Mouse (Mus musculus): Measurements from ENCODE around the gene Ormdl2. TPM values are rescaled to one million over a fixed set of nuclear protein-coding genes. Genes with fewer than 3 reads are reported as not detected.

The Ormdl2 gene
- polyA plus RNA-seq (2015; fragmentation: Nextera tagmentation; extraction: Ambion mirVana), result 126 and 132 TPM in 2 replicates

DNA sequence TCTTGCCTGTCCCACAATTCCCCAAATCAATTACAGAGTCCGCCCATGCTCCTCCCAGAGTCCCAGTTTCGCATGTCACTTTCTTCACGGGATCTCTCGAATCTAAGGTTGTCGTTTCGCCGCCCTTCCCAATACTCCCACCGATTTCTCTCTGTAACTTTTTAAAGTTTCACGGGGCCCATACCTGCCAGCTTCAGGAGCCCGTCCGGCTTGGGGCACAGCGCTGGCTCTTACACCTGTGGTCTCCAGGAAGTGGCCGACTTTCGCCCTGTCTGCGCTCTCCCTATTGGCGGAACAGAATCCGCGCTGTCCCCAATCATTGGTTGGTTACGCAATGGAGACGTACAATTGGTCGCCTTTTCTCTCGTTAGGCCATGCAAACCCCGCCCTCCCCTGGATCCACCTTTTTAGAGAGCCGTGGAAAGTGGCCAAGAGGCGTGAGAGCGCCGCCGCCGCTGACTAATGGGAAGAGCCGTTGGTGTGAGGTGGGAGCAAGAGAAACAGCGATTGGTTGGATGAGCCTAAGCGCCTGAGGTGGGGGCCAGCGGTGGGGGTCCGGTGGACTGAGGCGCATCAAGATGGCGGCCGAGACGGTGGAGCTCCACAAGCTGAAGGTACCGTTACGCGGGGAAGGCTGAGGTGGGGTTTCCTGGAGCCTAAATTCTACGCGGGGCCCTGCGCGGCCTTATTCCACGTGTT lies at the start of gene Ormdl2:
Gene Ormdl2 (minus strand): TSS at position 288 of the 699 bp plus-strand sequence.
- H3K4me3 ChIP-seq (ENCODE audit: low read length), result peak within 1 kb of the TSS; percentile 87
- H3K4me1 ChIP-seq (ENCODE audit: control insufficient read depth, insufficient read depth, low read length), result 0 out of 2 replicates have a peak, but pooled peaks cover 9% of the 10 kb centered on the region
- under 1% methylated on average over 46 of the region's 46 CpGs for WGBS
- ATAC-seq, result peak; percentile 100
- H3K9ac ChIP-seq (ENCODE audit: low read depth, low read length), result peak within 1 kb of the TSS; percentile 86
- no peaks in the 10 kb centered on the region for H3K9me3 ChIP-seq (ENCODE audit: control insufficient read depth, low read length)
- peak within 1 kb of the TSS; percentile 66 for H3K27ac ChIP-seq (ENCODE audit: low read length)
- no peaks in the 10 kb centered on the region for H3K27me3 ChIP-seq (replicated peaks; ENCODE audit: control insufficient read depth, insufficient read depth, low read length)
- H3K4me2 ChIP-seq (ENCODE audit: low read depth, low read length), result peak within 1 kb of the TSS; percentile 77
- H3K36me3 ChIP-seq (ENCODE audit: control insufficient read depth, insufficient read depth, low read length), result peaks cover 11% of the 10 kb centered on the region

GRCm38 (mm10) chr10:128870341-128870740 lies 48.9 kb upstream of the Ormdl2 start:
- Histone ChIP-seq H3K9me3 (ENCODE audit: control insufficient read depth, low read length) (no peaks in the 10 kb centered on the region), H3K4me2 (ENCODE audit: low read depth, low read length) (no peak overlapping the region), H3K4me1 (ENCODE audit: control insufficient read depth, insufficient read depth, low read length) (no peaks in the 10 kb centered on the region), H3K9ac (ENCODE audit: low read depth, low read length) (no peak overlapping the region), H3K27ac (ENCODE audit: low read length) (no peak overlapping the region), H3K27me3 (replicated peaks; ENCODE audit: control insufficient read depth, insufficient read depth, low read length) (no peaks in the 10 kb centered on the region), H3K4me3 (ENCODE audit: low read length) (no peak overlapping the region), H3K36me3 (ENCODE audit: control insufficient read depth, insufficient read depth, low read length) (peaks cover 5% of the 10 kb centered on the region; the same call in 1 of the 2 replicates)
- no peak for ATAC-seq
- 82% methylated on average over 3 of the region's 3 CpGs for WGBS

DNA sequence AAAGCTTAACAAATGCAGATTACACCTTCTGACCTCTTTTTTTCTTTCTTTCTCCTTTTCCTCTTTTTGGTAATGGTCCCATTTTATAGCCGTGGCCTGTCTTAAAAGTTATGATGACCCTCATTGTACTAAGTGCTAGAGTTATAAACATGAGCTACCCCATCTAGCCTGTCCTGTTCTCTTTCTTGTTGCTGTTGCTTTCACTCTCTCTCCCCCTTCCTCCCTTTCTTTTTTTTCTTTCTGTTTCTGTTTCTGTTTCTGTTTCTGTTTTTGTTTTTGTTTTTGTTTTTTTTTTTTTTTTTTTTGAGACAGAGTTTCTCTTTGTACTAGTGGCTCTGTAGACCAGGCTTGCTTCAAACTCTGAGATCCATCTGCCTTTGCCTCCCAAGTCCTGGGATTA lies 45.1 kb upstream of the Ormdl2 start:
- H3K4me1 ChIP-seq (ENCODE audit: control insufficient read depth, insufficient read depth, low read length), result no peaks in the 10 kb centered on the region
- H3K27ac ChIP-seq (ENCODE audit: low read length), result no peak overlapping the region
- WGBS, result 89% methylated on average over 1 of the region's 1 CpGs
- no peak overlapping the region for H3K4me2 ChIP-seq (ENCODE audit: low read depth, low read length)
- no peaks in the 10 kb centered on the region for H3K27me3 ChIP-seq (replicated peaks; ENCODE audit: control insufficient read depth, insufficient read depth, low read length)
- H3K9me3 ChIP-seq (ENCODE audit: control insufficient read depth, low read length), result no peaks in the 10 kb centered on the region
- ATAC-seq, result no peak
- H3K9ac ChIP-seq (ENCODE audit: low read depth, low read length), result no peak overlapping the region
- peaks cover 3% of the 10 kb centered on the region; the same call in 1 of the 2 replicates for H3K36me3 ChIP-seq (ENCODE audit: control insufficient read depth, insufficient read depth, low read length)
- H3K4me3 ChIP-seq (ENCODE audit: low read length), result no peak overlapping the region

DNA sequence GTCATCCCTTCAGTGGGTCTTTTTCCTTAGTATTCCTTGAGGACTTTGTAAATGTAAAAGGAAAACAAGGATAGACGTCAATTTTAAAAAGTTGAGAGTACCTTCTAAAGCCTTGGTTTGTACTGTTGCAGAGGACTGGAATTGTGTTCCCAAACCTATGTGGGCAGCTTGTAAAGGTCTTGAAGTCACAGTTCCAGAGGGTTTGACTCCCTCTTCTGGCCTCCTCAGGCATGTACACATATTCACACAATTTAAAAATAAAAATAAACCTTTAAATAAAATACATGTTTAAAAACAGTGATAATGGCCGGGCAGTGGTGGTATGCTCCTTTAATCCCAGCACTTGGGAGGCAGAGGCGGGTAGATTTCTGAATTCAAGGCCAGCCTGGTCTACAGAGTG lies 44.6 kb upstream of the Ormdl2 start:
- Histone ChIP-seq H3K27me3 (replicated peaks; ENCODE audit: control insufficient read depth, insufficient read depth, low read length) (no peaks in the 10 kb centered on the region), H3K4me3 (ENCODE audit: low read length) (no peak overlapping the region), H3K4me2 (ENCODE audit: low read depth, low read length) (no peak overlapping the region), H3K9ac (ENCODE audit: low read depth, low read length) (no peak overlapping the region), H3K4me1 (ENCODE audit: control insufficient read depth, insufficient read depth, low read length) (no peaks in the 10 kb centered on the region), H3K36me3 (ENCODE audit: control insufficient read depth, insufficient read depth, low read length) (peaks cover 3% of the 10 kb centered on the region; the same call in 1 of the 2 replicates), H3K27ac (ENCODE audit: low read length) (no peak overlapping the region), H3K9me3 (ENCODE audit: control insufficient read depth, low read length) (no peaks in the 10 kb centered on the region)
- WGBS, result 86% methylated on average over 3 of the region's 3 CpGs
- ATAC-seq, result no peak

GRCm38 (mm10) chr10:128861176-128861575 lies 39.7 kb upstream of the Ormdl2 start:
- Histone ChIP-seq H3K9me3 (ENCODE audit: control insufficient read depth, low read length) (no peaks in the 10 kb centered on the region), H3K4me2 (ENCODE audit: low read depth, low read length) (no peak overlapping the region), H3K27me3 (replicated peaks; ENCODE audit: control insufficient read depth, insufficient read depth, low read length) (no peaks in the 10 kb centered on the region), H3K4me3 (ENCODE audit: low read length) (no peak overlapping the region), H3K9ac (ENCODE audit: low read depth, low read length) (no peak overlapping the region), H3K36me3 (ENCODE audit: control insufficient read depth, insufficient read depth, low read length) (no peaks in the 10 kb centered on the region), H3K4me1 (ENCODE audit: control insufficient read depth, insufficient read depth, low read length) (no peaks in the 10 kb centered on the region), H3K27ac (ENCODE audit: low read length) (no peak overlapping the region)
- no peak for ATAC-seq

GRCm38 (mm10) chr10:128850339-128850738 lies 28.9 kb upstream of the Ormdl2 start:
- Histone ChIP-seq H3K4me1 (ENCODE audit: control insufficient read depth, insufficient read depth, low read length) (no peaks in the 10 kb centered on the region), H3K4me3 (ENCODE audit: low read length) (no peak overlapping the region), H3K4me2 (ENCODE audit: low read depth, low read length) (no peak overlapping the region), H3K27me3 (replicated peaks; ENCODE audit: control insufficient read depth, insufficient read depth, low read length) (no peaks in the 10 kb centered on the region), H3K9me3 (ENCODE audit: control insufficient read depth, low read length) (no peaks in the 10 kb centered on the region), H3K27ac (ENCODE audit: low read length) (no peak overlapping the region), H3K36me3 (ENCODE audit: control insufficient read depth, insufficient read depth, low read length) (no peaks in the 10 kb centered on the region), H3K9ac (ENCODE audit: low read depth, low read length) (no peak overlapping the region)
- 67% methylated on average over 3 of the region's 3 CpGs for WGBS
- ATAC-seq, result no peak

DNA sequence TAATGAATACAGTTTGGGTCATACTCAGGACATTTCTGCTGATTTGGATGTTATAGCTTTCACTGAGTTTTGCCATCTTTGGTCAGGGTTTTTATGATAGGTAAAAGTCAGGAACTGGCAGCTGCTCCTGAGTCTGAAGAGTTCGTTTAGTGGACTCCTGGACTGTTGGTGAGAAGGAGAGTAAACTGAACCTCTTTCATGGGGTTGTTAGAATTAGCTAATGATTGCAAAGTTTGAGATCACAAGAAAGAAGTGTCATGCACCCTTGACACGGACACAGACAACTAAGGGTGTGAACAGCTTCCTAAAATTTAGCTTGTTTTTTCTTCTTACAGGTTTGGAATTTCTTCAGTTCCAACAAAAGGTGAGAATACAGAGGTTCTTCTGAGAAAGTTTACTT lies 27.0 kb upstream of the Ormdl2 start:
- Histone ChIP-seq H3K27ac (ENCODE audit: low read length) (no peak overlapping the region), H3K36me3 (ENCODE audit: control insufficient read depth, insufficient read depth, low read length) (0 out of 2 replicates have a peak, but pooled peaks cover under 1% of the 10 kb centered on the region), H3K4me3 (ENCODE audit: low read length) (no peak overlapping the region), H3K27me3 (replicated peaks; ENCODE audit: control insufficient read depth, insufficient read depth, low read length) (no peaks in the 10 kb centered on the region), H3K4me2 (ENCODE audit: low read depth, low read length) (no peak overlapping the region), H3K4me1 (ENCODE audit: control insufficient read depth, insufficient read depth, low read length) (no peaks in the 10 kb centered on the region), H3K9me3 (ENCODE audit: control insufficient read depth, low read length) (no peaks in the 10 kb centered on the region), H3K9ac (ENCODE audit: low read depth, low read length) (no peak overlapping the region)
- ATAC-seq, result no peak
- 55% methylated on average over 2 of the region's 2 CpGs for WGBS

- no peak overlapping the region for H3K4me2 ChIP-seq (ENCODE audit: low read depth, low read length)
- H3K9ac ChIP-seq (ENCODE audit: low read depth, low read length), result no peak overlapping the region
- H3K27ac ChIP-seq (ENCODE audit: low read length), result no peak overlapping the region
- no peaks in the 10 kb centered on the region for H3K27me3 ChIP-seq (replicated peaks; ENCODE audit: control insufficient read depth, insufficient read depth, low read length)
- ATAC-seq, result no peak
- WGBS, result 91% methylated on average over 4 of the region's 4 CpGs
- peaks cover 2% of the 10 kb centered on the region; the same call in 1 of the 2 replicates for H3K36me3 ChIP-seq (ENCODE audit: control insufficient read depth, insufficient read depth, low read length)
- H3K4me1 ChIP-seq (ENCODE audit: control insufficient read depth, insufficient read depth, low read length), result no peaks in the 10 kb centered on the region
- H3K4me3 ChIP-seq (ENCODE audit: low read length), result no peak overlapping the region
- no peaks in the 10 kb centered on the region for H3K9me3 ChIP-seq (ENCODE audit: control insufficient read depth, low read length)
These were observed 25.2 kb upstream of the Ormdl2 start for GRCm38 (mm10) chr10:128846664-128847063.

- Histone ChIP-seq H3K4me3 (ENCODE audit: low read length) (no peak overlapping the region), H3K27ac (ENCODE audit: low read length) (no peak overlapping the region), H3K9me3 (ENCODE audit: control insufficient read depth, low read length) (no peaks in the 10 kb centered on the region), H3K4me2 (ENCODE audit: low read depth, low read length) (no peak overlapping the region), H3K36me3 (ENCODE audit: control insufficient read depth, insufficient read depth, low read length) (peaks cover 2% of the 10 kb centered on the region; the same call in 1 of the 2 replicates), H3K9ac (ENCODE audit: low read depth, low read length) (no peak overlapping the region), H3K4me1 (ENCODE audit: control insufficient read depth, insufficient read depth, low read length) (no peaks in the 10 kb centered on the region), H3K27me3 (replicated peaks; ENCODE audit: control insufficient read depth, insufficient read depth, low read length) (no peaks in the 10 kb centered on the region)
- no peak for ATAC-seq
- WGBS, result 63% methylated on average over 2 of the region's 2 CpGs
These were observed 24.1 kb upstream of the Ormdl2 start for GRCm38 (mm10) chr10:128845516-128845915.

Data from intestine, embryonic 16.5 days (tissue).